Mouse (Mus musculus) G1E (cell line): ENCODE measurements around the gene Orm3.

Experiments
- CTCF ChIP-seq: IDR thresholded peaks from 2 replicates; pipeline ENCODE4 v1.5.1; 2012; ENCODE audit warnings: low read depth, low read length, inconsistent platforms, mixed read lengths
- GATA1 ChIP-seq: IDR thresholded peaks from 2 replicates; pipeline ENCODE4 v1.6.1; 2012; ENCODE audit warnings: borderline replicate concordance, low read length, inconsistent platforms, mixed read lengths
- GATA2 ChIP-seq: IDR thresholded peaks from 2 replicates; pipeline ENCODE4 v1.6.1; 2012; ENCODE audit warnings: low read depth, low read length, inconsistent platforms, borderline replicate concordance
- POLR2AphosphoS5 ChIP-seq: IDR thresholded peaks from 2 replicates; pipeline ENCODE4 v1.6.1; 2012; ENCODE audit warnings: low read depth, low read length, inconsistent platforms; ENCODE audit not compliant: insufficient replicate concordance
- TAL1 ChIP-seq: conservative IDR thresholded peaks from 2 replicates; pipeline ENCODE4 v1.6.1; 2012; ENCODE audit warnings: low read depth, low read length, inconsistent platforms, mixed read lengths

- no peak for TF ChIP-seq CTCF
- no peak for TF ChIP-seq TAL1
- no peak for TF ChIP-seq GATA1
- no peak for TF ChIP-seq POLR2AphosphoS5
- no peak for TF ChIP-seq GATA2
These were observed 34.0 kb downstream of the Orm3 start for GRCm38 (mm10) chr4:63389887-63390528.
